Mouse (Mus musculus) neural tube, embryonic 14.5 days (tissue): ENCODE measurements around the gene Pgm2l1. TPM values are rescaled to one million over a fixed set of nuclear protein-coding genes. Genes with fewer than 3 reads are reported as not detected.
"Not testable (repeated sequence)": the region's sequence is repeated elsewhere in the genome, so short reads cannot be mapped to it uniquely, and the experiment has no call there.

ENCODE experiments used
- ATAC-seq: fragments of 200-750 bp; cut with Nextera tagmentation; 2 replicates; pipeline ENCODE4 v1.8.0; 2017; ENCODE audit warnings: low read depth, mild to moderate bottlenecking, moderate TSS enrichment, moderate library complexity
- H3K27ac ChIP-seq: fragments of 300-500 bp; sonication (generic); 2 replicates; pipeline ENCODE4 v1.5.1; 2014; ENCODE audit warnings: low read depth, mild to moderate bottlenecking, control low read depth, low read length, moderate library complexity, mixed read lengths
- H3K27me3 ChIP-seq: fragments of 300-500 bp; sonication (generic); 2 replicates; pipeline ENCODE4 v1.6.1; 2014; ENCODE audit warnings: low read length; ENCODE audit not compliant: control insufficient read depth, insufficient read depth
- H3K36me3 ChIP-seq: fragments of 300-500 bp; sonication (generic); 2 replicates; pipeline ENCODE4 v1.6.1; 2014; ENCODE audit warnings: low read length, mixed read lengths; ENCODE audit not compliant: control insufficient read depth, insufficient read depth
- H3K4me1 ChIP-seq: fragments of 300-500 bp; sonication (generic); 2 replicates; pipeline ENCODE4 v1.6.1; 2014; ENCODE audit warnings: low read length; ENCODE audit not compliant: control insufficient read depth, insufficient read depth
- H3K4me2 ChIP-seq: fragments of 300-500 bp; sonication (generic); 2 replicates; pipeline ENCODE4 v1.6.1; 2014; ENCODE audit warnings: mild to moderate bottlenecking, low read depth, low read length, control low read depth
- H3K4me3 ChIP-seq: fragments of 300-500 bp; sonication (generic); 2 replicates; pipeline ENCODE4 v1.5.1; 2014; ENCODE audit warnings: low read depth, low read length, control low read depth, mixed read lengths
- H3K9ac ChIP-seq: fragments of 300-500 bp; sonication (generic); replicated peaks from 2 replicates; pipeline ENCODE4 v1.6.1; 2014; ENCODE audit warnings: low read depth, mild to moderate bottlenecking, control low read depth, low read length, mixed read lengths
- H3K9me3 ChIP-seq: fragments of 300-500 bp; sonication (generic); 2 replicates; pipeline ENCODE4 v1.6.1; 2016; ENCODE audit warnings: low read length; ENCODE audit not compliant: control insufficient read depth
- WGBS: fragments of 180-500 bp; shearing (Covaris S2); extraction: QIAGEN DNeasy Blood & Tissue Kit; methylation state at CpG from one replicate; pipeline ENCODE4 v1.1.7; 2014; 5-methylcytosine and 5-hydroxymethylcytosine counted together
- polyA plus RNA-seq: library from polyadenylated mRNA; unstranded; fragments of >200 nt; fragmentation: Nextera tagmentation; extraction: Ambion mirVana; gene quantifications from 2 replicates; pipeline ENCODE4 v1.2.1, GENCODE M21; 2014

Pgm2l1 gene
- polyA plus RNA-seq, 1 experiment from 2014 or later, result 38.5 TPM

GRCm38 (mm10) chr7:100234264-100234885 lies 7.2 kb downstream of the Pgm2l1 start:
- 58% methylated on average over 7 of the region's 7 CpGs for WGBS
- no peak overlapping the region for H3K4me3 ChIP-seq
- no peak overlapping the region for H3K9ac ChIP-seq
- H3K36me3 ChIP-seq, result no peaks in the 10 kb centered on the region
- H3K27ac ChIP-seq, result no peak overlapping the region
- no peaks in the 10 kb centered on the region for H3K4me1 ChIP-seq
- no peaks in the 10 kb centered on the region for H3K9me3 ChIP-seq
- no peak overlapping the region for H3K4me2 ChIP-seq
- ATAC-seq, result no peak
- no peaks in the 10 kb centered on the region for H3K27me3 ChIP-seq

- Histone ChIP-seq H3K27ac (no peak overlapping the region), H3K4me3 (no peak overlapping the region), H3K36me3 (no peaks in the 10 kb centered on the region), H3K4me2 (no peak overlapping the region), H3K27me3 (no peaks in the 10 kb centered on the region), H3K9me3 (no peaks in the 10 kb centered on the region), H3K4me1 (no peaks in the 10 kb centered on the region), H3K9ac (no peak overlapping the region)
- WGBS, result 81% methylated on average over 1 of the region's 1 CpGs
- no peak for ATAC-seq
Measured at GRCm38 (mm10) chr7:100238271-100238670, 11.1 kb downstream of the Pgm2l1 start.

GRCm38 (mm10) chr7:100240601-100241000 lies 13.4 kb downstream of the Pgm2l1 start:
- H3K9me3 ChIP-seq, result no peaks in the 10 kb centered on the region
- H3K4me1 ChIP-seq, result no peaks in the 10 kb centered on the region
- no peak overlapping the region for H3K4me3 ChIP-seq
- H3K27me3 ChIP-seq, result no peaks in the 10 kb centered on the region
- ATAC-seq, result no peak
- H3K4me2 ChIP-seq, result no peak overlapping the region
- H3K36me3 ChIP-seq, result no peaks in the 10 kb centered on the region
- WGBS, result 76% methylated on average over 2 of the region's 2 CpGs
- H3K27ac ChIP-seq, result no peak overlapping the region
- no peak overlapping the region for H3K9ac ChIP-seq

- Histone ChIP-seq H3K4me1 (no peaks in the 10 kb centered on the region), H3K4me2 (no peak overlapping the region), H3K4me3 (no peak overlapping the region), H3K27me3 (no peaks in the 10 kb centered on the region), H3K9ac (no peak overlapping the region), H3K27ac (no peak overlapping the region), H3K9me3 (no peaks in the 10 kb centered on the region), H3K36me3 (no peaks in the 10 kb centered on the region)
- ATAC-seq, result no peak
- WGBS, result 94% methylated on average over 1 of the region's 1 CpGs
Measured at GRCm38 (mm10) chr7:100243007-100243406, 15.8 kb downstream of the Pgm2l1 start.

- no peak for ATAC-seq
- Histone ChIP-seq H3K9me3 (no peaks in the 10 kb centered on the region), H3K27me3 (no peaks in the 10 kb centered on the region), H3K4me2 (no peak overlapping the region), H3K9ac (no peak overlapping the region), H3K27ac (no peak overlapping the region), H3K36me3 (no peaks in the 10 kb centered on the region), H3K4me3 (no peak overlapping the region), H3K4me1 (no peaks in the 10 kb centered on the region)
- 92% methylated on average over 4 of the region's 4 CpGs for WGBS
Measured at GRCm38 (mm10) chr7:100244225-100244624, 17.0 kb downstream of the Pgm2l1 start.

GRCm38 (mm10) chr7:100245176-100245575 lies 18.0 kb downstream of the Pgm2l1 start:
- WGBS, result 98% methylated on average over 3 of the region's 3 CpGs
- Histone ChIP-seq H3K9me3 (no peaks in the 10 kb centered on the region), H3K4me1 (no peaks in the 10 kb centered on the region), H3K4me2 (no peak overlapping the region), H3K27me3 (no peaks in the 10 kb centered on the region), H3K27ac (no peak overlapping the region), H3K36me3 (no peaks in the 10 kb centered on the region), H3K9ac (no peak overlapping the region), H3K4me3 (no peak overlapping the region)
- no peak for ATAC-seq

GRCm38 (mm10) chr7:100250667-100251066 lies 23.5 kb downstream of the Pgm2l1 start:
- H3K27ac ChIP-seq, result no peak overlapping the region
- H3K4me2 ChIP-seq, result no peak overlapping the region
- no peaks in the 10 kb centered on the region for H3K27me3 ChIP-seq
- H3K36me3 ChIP-seq, result peaks cover 12% of the 10 kb centered on the region; the same call in 1 of the 2 replicates
- ATAC-seq, result no peak
- H3K4me1 ChIP-seq, result no peaks in the 10 kb centered on the region
- no peaks in the 10 kb centered on the region for H3K9me3 ChIP-seq
- H3K4me3 ChIP-seq, result no peak overlapping the region
- 98% methylated on average over 5 of the region's 5 CpGs for WGBS
- H3K9ac ChIP-seq, result no peak overlapping the region

GRCm38 (mm10) chr7:100262350-100262749 lies 35.2 kb downstream of the Pgm2l1 start:
- Histone ChIP-seq H3K4me1 (no peaks in the 10 kb centered on the region), H3K27me3 (no peaks in the 10 kb centered on the region), H3K9me3 (no peaks in the 10 kb centered on the region), H3K4me3 (no peak overlapping the region), H3K9ac (no peak overlapping the region), H3K27ac (no peak overlapping the region), H3K36me3 (peaks cover 15% of the 10 kb centered on the region), H3K4me2 (no peak overlapping the region)
- WGBS, result 78% methylated on average over 3 of the region's 3 CpGs
- no peak for ATAC-seq

GRCm38 (mm10) chr7:100264934-100265333 lies 37.7 kb downstream of the Pgm2l1 start:
- not testable (repeated sequence) for H3K9ac ChIP-seq

More at GRCm38 (mm10) chr7:100264934-100265333, 37.7 kb downstream of the Pgm2l1 start:
- H3K9me3 ChIP-seq, H3K4me1 ChIP-seq, H3K27me3 ChIP-seq, ATAC-seq, H3K4me3 ChIP-seq, H3K4me2 ChIP-seq, H3K27ac ChIP-seq: not testable (repeated sequence)
- WGBS, result 56% methylated on average over 17 of the region's 17 CpGs
- peaks cover 22% of the 10 kb centered on the region for H3K36me3 ChIP-seq
